In genomic region chr1:52596982-52597646, GRCm38 (mm10) we compare ENCODE assay signal across 9 mouse cellular contexts. TPM values are rescaled to one million over a fixed set of nuclear protein-coding genes. Genes with fewer than 3 reads are reported as not detected.
A peak's percentile ranks its signal among the peaks of the same experiment; 100 is the strongest.
DNase-seq lines count a peak whose midpoint lies in the region; ATAC-seq and TF ChIP-seq lines count a peak whose summit lies in the region.
"Had no signal": no experiment of that assay in that cellular context is flagged by ENCODE, and none has a peak within 500 bp of the region (broad histone marks: within the 10 kb centered on the region; RNA-seq: fewer than 3 reads in every experiment).

No protein-coding gene starts in this region.

- no peaks in the 10 kb centered on the region for H3K9me3 ChIP-seq in MEL (replicated peaks; ENCODE audit: insufficient read depth, low read length)
- H3K9me3 ChIP-seq in forebrain, embryonic 11.5 days (ENCODE audit: control insufficient read depth, low read length), result no peaks in the 10 kb centered on the region
- no peaks in the 10 kb centered on the region for H3K9me3 ChIP-seq in hindbrain, embryonic 15.5 days
- H3K9me3 ChIP-seq in limb, embryonic 15.5 days, result no peaks in the 10 kb centered on the region
- H3K9me3 ChIP-seq: embryonic facial prominence, embryonic 13.5 days had no signal

- TF ChIP-seq EP300 in MEL (IDR thresholded peaks at IDR 0.05; ENCODE audit: low read depth in 1 of 2, low read length in 2 of 2), result 0 out of 4 replicates have a peak, but pooled peaks of 1 of the 2 experiments have one; percentile 8

- peak overlapping the region; percentile 34 to 42 for H3K4me3 ChIP-seq in MEL (ENCODE audit: control insufficient read depth in 1 of 2, insufficient read depth in 1 of 2, low read depth in 2 of 2, low read length in 2 of 2)
- no peak overlapping the region for H3K4me3 ChIP-seq in forebrain, embryonic 11.5 days (ENCODE audit: low read depth, low read length)
- H3K4me3 ChIP-seq in hindbrain, embryonic 15.5 days, result no peak overlapping the region
- H3K4me3 ChIP-seq in limb, embryonic 15.5 days, result no peak overlapping the region
- H3K4me3 ChIP-seq: embryonic facial prominence, embryonic 13.5 days had no signal

- peak; percentile 13 for DNase-seq in adrenal gland, postnatal 25 days
- DNase-seq in adrenal gland, postnatal 4 days (ENCODE audit: low spot score in 2 of 2), result no peak
- peak; percentile 52 for DNase-seq in MEL (ENCODE audit: low read depth, low spot score)
- peak; percentile 56 for DNase-seq in forebrain, embryonic 11.5 days (ENCODE audit: low spot score)
- peak; percentile 67 to 72 for DNase-seq in right cerebral cortex, postnatal 10 days (ENCODE audit: low spot score in 2 of 2)
- DNase-seq in urinary bladder, adult 2 months (ENCODE audit: low spot score), result no peak

- no peak for TF ChIP-seq RAD21 in MEL (IDR thresholded peaks at IDR 0.05; ENCODE audit: low read depth, low read length)

- peaks cover 0 to 23% of the 10 kb centered on the region in 2 experiments; a peak in 2 of 4 replicates for H3K36me3 ChIP-seq in MEL (ENCODE audit: control insufficient read depth in 1 of 2, insufficient read depth in 2 of 2, low read length in 2 of 2)
- H3K36me3 ChIP-seq in forebrain, embryonic 11.5 days (ENCODE audit: control insufficient read depth, insufficient read depth, low read length), result no peaks in the 10 kb centered on the region
- no peaks in the 10 kb centered on the region for H3K36me3 ChIP-seq in hindbrain, embryonic 15.5 days
- H3K36me3 ChIP-seq in limb, embryonic 15.5 days, result no peaks in the 10 kb centered on the region
- H3K36me3 ChIP-seq: embryonic facial prominence, embryonic 13.5 days had no signal

- no peaks in the 10 kb centered on the region for H3K27me3 ChIP-seq in MEL (ENCODE audit: control insufficient read depth in 1 of 2, insufficient read depth in 2 of 2, low read length in 2 of 2)
- no peaks in the 10 kb centered on the region for H3K27me3 ChIP-seq in forebrain, embryonic 11.5 days (ENCODE audit: control insufficient read depth, insufficient read depth, low read length)
- no peaks in the 10 kb centered on the region for H3K27me3 ChIP-seq in hindbrain, embryonic 15.5 days
- no peaks in the 10 kb centered on the region for H3K27me3 ChIP-seq in limb, embryonic 15.5 days
- H3K27me3 ChIP-seq: embryonic facial prominence, embryonic 13.5 days had no signal

- 55% methylated on average over 11 of the region's 11 CpGs for WGBS in forebrain, embryonic 11.5 days
- 40% methylated on average over 11 of the region's 11 CpGs for WGBS in hindbrain, embryonic 15.5 days
- WGBS in limb, embryonic 15.5 days, result 50% methylated on average over 11 of the region's 11 CpGs

- TF ChIP-seq CTCF in MEL (IDR thresholded peaks at IDR 0.05 in 2 of 3, conservative IDR thresholded peaks at IDR 0.05 in 1 of 3; ENCODE audit: control insufficient read depth in 1 of 3, insufficient read depth in 1 of 3, low read depth in 2 of 3, low read length in 3 of 3, poor library complexity in 1 of 3, severe bottlenecking in 1 of 3), result no peak

- peak overlapping the region; percentile 55 for H3K9ac ChIP-seq in MEL (ENCODE audit: control insufficient read depth, low read depth, low read length, poor library complexity, severe bottlenecking)
- H3K9ac ChIP-seq in forebrain, embryonic 11.5 days (ENCODE audit: low read length), result no peak overlapping the region
- H3K9ac ChIP-seq in hindbrain, embryonic 15.5 days, result no peak overlapping the region
- no peak overlapping the region; the same call in 1 of the 2 replicates for H3K9ac ChIP-seq in limb, embryonic 15.5 days
- H3K9ac ChIP-seq: embryonic facial prominence, embryonic 13.5 days had no signal

- H3K4me1 ChIP-seq in MEL (ENCODE audit: control insufficient read depth in 1 of 2, insufficient read depth in 2 of 2, low read length in 2 of 2), result peaks cover 5 to 23% of the 10 kb centered on the region in 2 experiments
- H3K4me1 ChIP-seq in forebrain, embryonic 11.5 days (replicated peaks; ENCODE audit: control insufficient read depth, insufficient read depth, low read length), result 0 out of 2 replicates have a peak, but pooled peaks cover 6% of the 10 kb centered on the region
- H3K4me1 ChIP-seq in hindbrain, embryonic 15.5 days (replicated peaks), result peaks cover 10% of the 10 kb centered on the region; the same call in 1 of the 2 replicates
- peaks cover 7% of the 10 kb centered on the region for H3K4me1 ChIP-seq in limb, embryonic 15.5 days
- H3K4me1 ChIP-seq: embryonic facial prominence, embryonic 13.5 days had no signal

- no peak for TF ChIP-seq POLR2A in MEL (IDR thresholded peaks at IDR 0.05; ENCODE audit: control insufficient read depth in 1 of 2, insufficient read depth in 1 of 2, low read depth in 1 of 2, low read length in 2 of 2, poor library complexity in 1 of 2)

- ATAC-seq in forebrain, embryonic 11.5 days (replicated peaks; ENCODE audit: low FRiP score), result peak; percentile 85
- ATAC-seq in hindbrain, embryonic 15.5 days (ENCODE audit: low FRiP score, low read depth), result peak; percentile 95
- ATAC-seq in limb, embryonic 15.5 days (ENCODE audit: insufficient number of reproducible peaks, low FRiP score, low TSS enrichment, low read depth), result no peak

- no peak overlapping the region for H3K4me2 ChIP-seq in forebrain, embryonic 11.5 days (ENCODE audit: low read depth, low read length, severe bottlenecking)
- H3K4me2 ChIP-seq in hindbrain, embryonic 15.5 days, result peak overlapping the region; percentile 51
- H3K4me2 ChIP-seq in limb, embryonic 15.5 days, result 0 out of 2 replicates have a peak overlapping the region, but pooled peaks have one; percentile 10
- H3K4me2 ChIP-seq: embryonic facial prominence, embryonic 13.5 days had no signal

- H3K79me2 ChIP-seq in MEL (ENCODE audit: control insufficient read depth, insufficient read depth, low read length, poor library complexity), result no peaks in the 10 kb centered on the region; the same call in 1 of the 2 replicates

- H3K27ac ChIP-seq in MEL (ENCODE audit: control insufficient read depth, low read depth, low read length), result peak overlapping the region; percentile 52
- no peak overlapping the region for H3K27ac ChIP-seq in forebrain, embryonic 11.5 days (ENCODE audit: low read depth, low read length)
- peak overlapping the region; percentile 64 for H3K27ac ChIP-seq in hindbrain, embryonic 15.5 days (replicated peaks)
- no peak overlapping the region for H3K27ac ChIP-seq in limb, embryonic 15.5 days
- H3K27ac ChIP-seq: embryonic facial prominence, embryonic 13.5 days had no signal

TF ChIP-seq in MEL, 35 proteins besides CTCF, POLR2A, EP300 and RAD21:
- TF ChIP-seq NRF1 (IDR thresholded peaks at IDR 0.05; ENCODE audit: insufficient read depth, low read depth, low read length, poor library complexity, severe bottlenecking) (peak; percentile 41; the same call in 1 of the 2 replicates), MAX (IDR thresholded peaks at IDR 0.05; ENCODE audit: low read length) (0 out of 2 replicates have a peak, but pooled peaks have one; percentile 25), MXI1 (IDR thresholded peaks at IDR 0.05; ENCODE audit: low read depth, low read length) (peak; percentile 33; the same call in 1 of the 2 replicates), USF1 (IDR thresholded peaks at IDR 0.05; ENCODE audit: low read depth, low read length) (no peak)

RNA-seq across cellular contexts. Expression of gene Nemp2, which starts 33.4 kb away (rescaled TPM):
- 3.7 and 4.8 TPM in 2 replicates for total RNA-seq in adrenal gland, postnatal 25 days (2021)
- total RNA-seq in adrenal gland, postnatal 4 days (2021), result 1 to 10 TPM; 9.2 to 9.8 TPM
- total RNA-seq in MEL (2012; rRNA removed), result 2.6 and 2.8 TPM in 2 replicates
- 1 to 10 TPM in 1 of 2 experiments, not detected in 1; 4.6 TPM for polyA plus RNA-seq in MEL (2012; ENCODE audit: insufficient read depth in 1 of 2, insufficient read length in 2 of 2, low read depth in 1 of 2, low replicate concordance in 2 of 2, missing spikeins in 1 of 2)
- polyA plus RNA-seq in forebrain, embryonic 11.5 days (2014; fragmentation: Nextera tagmentation; extraction: Ambion mirVana), result 11.6 and 14.5 TPM in 2 replicates
- 4.5 and 5.9 TPM in 2 replicates for polyA plus RNA-seq in hindbrain, embryonic 15.5 days (2015; fragmentation: Nextera tagmentation; extraction: Ambion mirVana)
- 7.9 and 8.5 TPM in 2 replicates for polyA plus RNA-seq in limb, embryonic 15.5 days (2015; fragmentation: Nextera tagmentation; extraction: Ambion mirVana)
- polyA plus RNA-seq in urinary bladder, adult 2 months (2012; rRNA removed), result 11.0 and 11.2 TPM in 2 replicates

Comparison
In these comparisons a context has a peak if more than half of its experiments do, and no peak if none do; other contexts are left out.
1. DNase-seq: peak in adrenal gland, postnatal 25 days (single experiment), MEL (single experiment), forebrain, embryonic 11.5 days (single experiment) and right cerebral cortex, postnatal 10 days (2 of 2); none in adrenal gland, postnatal 4 days (0 of 2) and urinary bladder, adult 2 months (single experiment).
2. H3K27ac ChIP-seq: peak in MEL (single experiment) and hindbrain, embryonic 15.5 days (single experiment); none in forebrain, embryonic 11.5 days (single experiment) and limb, embryonic 15.5 days (single experiment).
3. H3K4me3 ChIP-seq: peak in MEL (2 of 2); none in forebrain, embryonic 11.5 days (single experiment), hindbrain, embryonic 15.5 days (single experiment) and limb, embryonic 15.5 days (single experiment).